Mouse (Mus musculus) MEL (cell line): ENCODE results near the gene Arhgap24.

Source experiments
- CHD1 ChIP-seq: IDR thresholded peaks from 2 replicates; pipeline ENCODE4 v1.6.1; 2012; ENCODE audit warnings: low read depth, mild to moderate bottlenecking, inconsistent platforms, low read length, improper control_type of control experiment
- CTCF ChIP-seq, 3 experiments: IDR thresholded peaks in 2 of 3; conservative IDR thresholded peaks in 1 of 3; 2 replicates each; pipeline ENCODE4 v1.5.1; 2011 to 2012; ENCODE audit warnings: low read length in 3 of 3, low read depth in 2 of 3, mild to moderate bottlenecking in 2 of 3, improper control_type of control experiment in 1 of 3, inconsistent platforms in 1 of 3, mixed read lengths in 1 of 3, moderate library complexity in 1 of 3; ENCODE audit not compliant: control insufficient read depth in 1 of 3, insufficient read depth in 1 of 3, poor library complexity in 1 of 3, severe bottlenecking in 1 of 3
- ELF1 ChIP-seq: IDR thresholded peaks from 2 replicates; pipeline ENCODE4 v1.6.1; 2014; ENCODE audit warnings: low read depth, mild to moderate bottlenecking, inconsistent platforms, low read length, improper control_type of control experiment, moderate library complexity
- EP300 ChIP-seq, 2 experiments: IDR thresholded peaks; 2 replicates each; pipeline ENCODE4 v1.6.1; 2011; ENCODE audit warnings: improper control_type of control experiment in 2 of 2, low read length in 2 of 2, low read depth in 1 of 2, mild to moderate bottlenecking in 1 of 2
- KAT2A ChIP-seq: conservative IDR thresholded peaks from 2 replicates; pipeline ENCODE4 v1.6.1; 2012; ENCODE audit warnings: low read depth, low read length, improper control_type of control experiment, inconsistent platforms
- MAFK ChIP-seq: IDR thresholded peaks from 2 replicates; pipeline ENCODE4 v1.6.1; 2011; ENCODE audit warnings: low read depth, mild to moderate bottlenecking, low read length, improper control_type of control experiment, borderline replicate concordance
- MAX ChIP-seq: IDR thresholded peaks from 2 replicates; pipeline ENCODE4 v1.6.1; 2011; ENCODE audit warnings: low read length, improper control_type of control experiment
- MAZ ChIP-seq: IDR thresholded peaks from 2 replicates; pipeline ENCODE4 v1.6.1; 2012; ENCODE audit warnings: low read depth, mild to moderate bottlenecking, inconsistent platforms, low read length, improper control_type of control experiment
- POLR2A ChIP-seq, 2 experiments: IDR thresholded peaks; 2 replicates each; pipeline ENCODE4 v1.6.1; 2011 to 2012; ENCODE audit warnings: low read length in 2 of 2, mild to moderate bottlenecking in 2 of 2, control low read depth in 1 of 2, improper control_type of control experiment in 1 of 2, low read depth in 1 of 2, moderate library complexity in 1 of 2; ENCODE audit not compliant: control insufficient read depth in 1 of 2, insufficient read depth in 1 of 2, poor library complexity in 1 of 2
- TAL1 ChIP-seq: IDR thresholded peaks from 2 replicates; pipeline ENCODE4 v1.6.1; 2012; ENCODE audit warnings: mild to moderate bottlenecking, inconsistent platforms, low read length, moderate library complexity, mixed read lengths
- TCF12 ChIP-seq: IDR thresholded peaks from 2 replicates; pipeline ENCODE4 v1.6.1; 2014; ENCODE audit warnings: low read depth, mild to moderate bottlenecking, inconsistent platforms, low read length, improper control_type of control experiment, moderate library complexity
- ZNF384 ChIP-seq: IDR thresholded peaks from 2 replicates; pipeline ENCODE4 v1.6.1; 2012; ENCODE audit warnings: low read depth, mild to moderate bottlenecking, inconsistent platforms, low read length, improper control_type of control experiment

DNA sequence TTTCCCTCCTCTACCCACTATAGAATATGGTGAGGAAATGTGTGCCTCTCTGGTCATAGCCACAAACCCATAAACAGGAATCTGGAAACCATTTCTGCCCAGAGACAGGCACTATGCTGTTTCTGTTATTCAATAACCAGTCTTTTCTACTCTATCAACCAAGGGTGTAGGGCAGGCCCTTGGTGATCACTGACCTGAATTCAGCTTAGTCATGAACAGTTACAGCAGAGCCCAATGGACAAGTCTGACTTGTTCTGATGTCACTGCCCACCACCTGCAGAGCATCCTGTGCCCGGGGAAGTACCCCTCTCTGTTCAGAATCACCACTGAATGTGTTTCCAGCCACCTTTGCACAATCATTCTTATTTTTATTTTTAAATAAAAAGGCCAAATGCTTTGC, 216.6 kb downstream of the Arhgap24 start:
- no peak for TF ChIP-seq ELF1
- no peak for TF ChIP-seq TAL1
- no peak for TF ChIP-seq TCF12
- TF ChIP-seq CTCF (IDR thresholded peaks at IDR 0.05 in 2 of 3, conservative IDR thresholded peaks at IDR 0.05 in 1 of 3; ENCODE audit: control insufficient read depth in 1 of 3, insufficient read depth in 1 of 3, low read depth in 2 of 3, low read length in 3 of 3, poor library complexity in 1 of 3, severe bottlenecking in 1 of 3), result no peak
- no peak for TF ChIP-seq KAT2A
- TF ChIP-seq EP300 (IDR thresholded peaks at IDR 0.05; ENCODE audit: low read depth in 1 of 2, low read length in 2 of 2), result no peak
- TF ChIP-seq MAX, result no peak
- no peak for TF ChIP-seq MAZ
- TF ChIP-seq POLR2A (IDR thresholded peaks at IDR 0.05; ENCODE audit: control insufficient read depth in 1 of 2, insufficient read depth in 1 of 2, low read depth in 1 of 2, low read length in 2 of 2, poor library complexity in 1 of 2), result no peak
- no peak for TF ChIP-seq MAFK
- no peak for TF ChIP-seq CHD1
- TF ChIP-seq ZNF384, result no peak
